Mouse (Mus musculus): ENCODE measurements around the gene Prss1.
"Not testable (repeated sequence)": the region's sequence is repeated elsewhere in the genome, so short reads cannot be mapped to it uniquely, and the experiment has no call there.

Gene Prss1
- long read RNA-seq, experiment 1, result 0 reads
- long read RNA-seq, experiment 2, result 0 reads

GRCm38 (mm10) chr6:41458632-41459031 lies at the start of gene Prss1:
Gene Prss1 (plus strand): TSS chr6:41458932.
- intact Hi-C loops (cut with DNase I), result not testable (repeated sequence)

GRCm38 (mm10) chr6:41442261-41442660 lies 16.5 kb upstream of the Prss1 start:
- intact Hi-C loops (cut with DNase I), result not testable (repeated sequence)

- intact Hi-C loops (cut with DNase I), result not testable (repeated sequence)
Measured at GRCm38 (mm10) chr6:41446045-41446444, 12.7 kb upstream of the Prss1 start, which contains the start of gene Gm10334. Gene Gm10334 (minus strand): TSS chr6:41446145.

GRCm38 (mm10) chr6:41499374-41499773 lies 40.6 kb downstream of the Prss1 start:
- intact Hi-C loops (cut with DNase I), result no loop called here

GRCm38 (mm10) chr6:41504915-41505314 lies 46.2 kb downstream of the Prss1 start:
- intact Hi-C loops (cut with DNase I), result no loop called here

GRCm38 (mm10) chr6:41505323-41505722 lies 46.6 kb downstream of the Prss1 start:
- intact Hi-C loops (cut with DNase I), result no loop called here
